Mouse (Mus musculus): ENCODE measurements around the gene Znrf1. TPM values are rescaled to one million over a fixed set of nuclear protein-coding genes. Genes with fewer than 3 reads are reported as not detected.

The Znrf1 gene
- polyA plus RNA-seq, 1 experiment from 2014 or later: 48.7 TPM

DNA sequence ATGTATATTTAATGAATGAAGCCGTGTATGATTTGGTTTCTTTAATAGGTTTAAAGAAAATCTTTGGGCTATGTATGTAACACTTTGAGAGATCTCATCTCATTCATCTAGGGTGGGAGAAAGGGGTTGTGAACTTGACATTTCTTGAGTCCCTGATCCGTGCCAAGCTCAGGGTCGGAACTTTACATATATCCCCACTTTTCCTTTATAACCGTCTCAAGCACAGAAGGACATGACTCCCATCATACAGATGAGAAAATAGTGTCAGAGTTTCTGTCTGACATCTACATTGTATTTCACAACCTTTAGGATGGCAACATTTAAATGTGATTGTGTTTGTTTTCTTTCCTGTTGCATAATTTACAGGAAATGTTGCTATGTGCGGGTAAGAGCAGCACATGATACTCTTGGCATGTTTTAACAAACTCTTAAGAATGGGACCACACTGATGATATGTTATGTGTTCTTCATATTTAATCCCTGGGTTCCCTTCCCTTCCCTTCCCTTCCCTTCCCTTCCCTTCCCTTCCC lies 26.4 kb downstream of the Znrf1 start:
- no peak overlapping the region for H3K27ac ChIP-seq (ENCODE audit: low read depth, low read length)
- no peaks in the 10 kb centered on the region for H3K9me3 ChIP-seq (ENCODE audit: control insufficient read depth, low read length)
- H3K4me3 ChIP-seq (ENCODE audit: low read depth, low read length): no peak overlapping the region
- H3K4me2 ChIP-seq (replicated peaks; ENCODE audit: low read depth, low read length): no peak overlapping the region
- H3K36me3 ChIP-seq (ENCODE audit: control insufficient read depth, insufficient read depth, low read length): no peaks in the 10 kb centered on the region
- DNase-seq (ENCODE audit: low spot score) (no peak), ATAC-seq (ENCODE audit: low FRiP score) (no peak)
- 95% methylated on average over 5 of the region's 5 CpGs for WGBS
- H3K9ac ChIP-seq (ENCODE audit: low read depth, low read length): no peak overlapping the region
- H3K4me1 ChIP-seq (replicated peaks; ENCODE audit: control insufficient read depth, insufficient read depth, low read length): no peaks in the 10 kb centered on the region
- no peaks in the 10 kb centered on the region for H3K27me3 ChIP-seq (ENCODE audit: control insufficient read depth, insufficient read depth, low read length)

DNA sequence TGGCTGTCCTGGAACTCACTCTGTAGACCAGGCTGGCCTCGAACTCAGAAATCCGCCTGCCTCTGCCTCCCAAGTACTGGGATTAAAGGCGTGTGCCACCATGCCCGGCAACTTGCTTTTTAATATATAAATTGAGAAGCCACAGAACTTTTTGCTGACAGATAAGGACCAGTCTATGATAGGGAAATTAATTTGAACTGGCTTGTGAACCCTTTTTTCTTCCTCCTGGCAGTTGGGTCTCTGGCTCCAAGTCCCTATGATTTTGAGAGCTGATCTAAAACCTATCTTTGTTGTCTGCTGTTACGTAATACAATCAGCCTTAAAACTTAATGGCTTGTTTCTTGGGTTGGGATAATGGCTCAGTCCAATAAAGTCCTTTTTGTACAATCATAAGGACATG lies 27.2 kb downstream of the Znrf1 start:
- Histone ChIP-seq H3K9ac (ENCODE audit: low read depth, low read length) (no peak overlapping the region), H3K27ac (ENCODE audit: low read depth, low read length) (no peak overlapping the region), H3K4me3 (ENCODE audit: low read depth, low read length) (no peak overlapping the region), H3K36me3 (ENCODE audit: control insufficient read depth, insufficient read depth, low read length) (no peaks in the 10 kb centered on the region), H3K4me1 (replicated peaks; ENCODE audit: control insufficient read depth, insufficient read depth, low read length) (no peaks in the 10 kb centered on the region), H3K27me3 (ENCODE audit: control insufficient read depth, insufficient read depth, low read length) (no peaks in the 10 kb centered on the region), H3K9me3 (ENCODE audit: control insufficient read depth, low read length) (no peaks in the 10 kb centered on the region), H3K4me2 (replicated peaks; ENCODE audit: low read depth, low read length) (no peak overlapping the region)
- DNase-seq (ENCODE audit: low spot score) (no peak), ATAC-seq (ENCODE audit: low FRiP score) (no peak)
- WGBS: 92% methylated on average over 4 of the region's 5 CpGs

DNA sequence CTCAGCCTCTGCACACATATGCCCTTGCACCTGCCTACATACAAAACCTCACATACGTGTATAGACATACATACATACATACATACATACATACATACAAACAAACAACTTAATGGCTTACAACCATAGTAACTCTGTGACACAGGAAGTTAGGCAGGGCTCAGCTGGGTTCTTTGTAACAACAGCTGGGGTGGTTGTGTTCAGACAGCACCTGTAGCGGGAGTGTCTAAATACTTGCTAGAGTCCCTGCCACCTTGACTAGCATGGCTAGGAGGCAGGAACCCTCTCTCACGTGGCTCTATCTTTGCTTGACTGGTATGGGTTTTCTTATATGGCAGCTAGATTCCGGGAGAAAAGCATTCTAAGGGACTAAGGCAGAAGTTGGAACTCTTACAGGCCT lies 27.8 kb downstream of the Znrf1 start:
- ATAC-seq (ENCODE audit: low FRiP score) (no peak), DNase-seq (ENCODE audit: low spot score) (no peak)
- Histone ChIP-seq H3K4me1 (replicated peaks; ENCODE audit: control insufficient read depth, insufficient read depth, low read length) (0 out of 2 replicates have a peak, but pooled peaks cover 2% of the 10 kb centered on the region), H3K4me2 (replicated peaks; ENCODE audit: low read depth, low read length) (no peak overlapping the region), H3K9ac (ENCODE audit: low read depth, low read length) (no peak overlapping the region), H3K9me3 (ENCODE audit: control insufficient read depth, low read length) (no peaks in the 10 kb centered on the region), H3K4me3 (ENCODE audit: low read depth, low read length) (no peak overlapping the region), H3K27me3 (ENCODE audit: control insufficient read depth, insufficient read depth, low read length) (no peaks in the 10 kb centered on the region), H3K27ac (ENCODE audit: low read depth, low read length) (no peak overlapping the region), H3K36me3 (ENCODE audit: control insufficient read depth, insufficient read depth, low read length) (no peaks in the 10 kb centered on the region)
- 90% methylated on average over 4 of the region's 4 CpGs for WGBS

DNA sequence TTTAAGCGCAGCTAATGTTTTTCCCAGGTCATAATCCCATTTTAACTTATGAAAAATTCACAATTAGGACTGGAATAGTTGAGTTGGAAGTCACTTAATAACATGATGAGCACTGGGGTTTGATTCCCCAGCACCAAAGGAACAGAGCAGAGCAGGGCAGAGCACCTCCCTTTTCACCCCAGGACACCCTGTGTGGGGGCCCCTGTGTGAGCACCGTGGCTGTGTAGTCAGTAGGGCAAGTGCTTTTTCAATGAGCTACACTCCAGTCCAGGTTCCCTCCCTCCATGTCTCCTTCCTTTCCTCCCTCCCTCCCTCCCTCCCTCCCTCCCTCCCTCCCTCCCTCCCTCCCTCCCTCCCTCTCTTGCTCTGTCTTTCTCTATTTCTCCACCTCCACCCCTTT lies 28.2 kb downstream of the Znrf1 start:
- H3K9ac ChIP-seq (ENCODE audit: low read depth, low read length): no peak overlapping the region
- ATAC-seq (ENCODE audit: low FRiP score) (no peak), DNase-seq (ENCODE audit: low spot score) (no peak)
- H3K27ac ChIP-seq (ENCODE audit: low read depth, low read length): no peak overlapping the region
- WGBS: 93% methylated on average over 2 of the region's 2 CpGs
- no peaks in the 10 kb centered on the region for H3K27me3 ChIP-seq (ENCODE audit: control insufficient read depth, insufficient read depth, low read length)
- H3K36me3 ChIP-seq (ENCODE audit: control insufficient read depth, insufficient read depth, low read length): no peaks in the 10 kb centered on the region
- no peaks in the 10 kb centered on the region for H3K9me3 ChIP-seq (ENCODE audit: control insufficient read depth, low read length)
- H3K4me2 ChIP-seq (replicated peaks; ENCODE audit: low read depth, low read length): no peak overlapping the region
- H3K4me1 ChIP-seq (replicated peaks; ENCODE audit: control insufficient read depth, insufficient read depth, low read length): 0 out of 2 replicates have a peak, but pooled peaks cover 2% of the 10 kb centered on the region
- no peak overlapping the region for H3K4me3 ChIP-seq (ENCODE audit: low read depth, low read length)

DNA sequence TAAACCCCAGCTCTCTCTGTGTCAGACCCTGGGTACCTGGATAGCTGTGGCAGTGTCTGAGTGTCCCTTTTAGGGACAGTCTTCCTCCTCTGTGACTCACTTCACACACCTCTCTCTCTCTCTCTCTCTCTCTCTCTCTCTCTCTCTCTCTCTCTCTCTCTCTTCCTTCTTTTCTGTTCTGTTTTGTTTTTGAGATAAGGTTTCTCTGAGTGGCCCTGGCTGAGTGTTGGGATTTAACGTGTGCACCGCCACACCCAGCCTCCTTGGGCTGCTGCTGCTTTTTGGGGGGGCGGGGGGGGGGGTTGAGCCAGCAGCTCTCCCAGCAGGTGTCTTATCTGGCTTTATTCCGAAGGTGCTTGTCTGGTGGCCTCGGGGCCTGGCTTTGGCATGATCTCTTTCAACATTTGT lies 29.9 kb downstream of the Znrf1 start:
- no peak overlapping the region for H3K4me2 ChIP-seq (replicated peaks; ENCODE audit: low read depth, low read length)
- no peak overlapping the region for H3K4me3 ChIP-seq (ENCODE audit: low read depth, low read length)
- H3K27ac ChIP-seq (ENCODE audit: low read depth, low read length): no peak overlapping the region
- H3K27me3 ChIP-seq (ENCODE audit: control insufficient read depth, insufficient read depth, low read length): no peaks in the 10 kb centered on the region
- DNase-seq (ENCODE audit: low spot score) (no peak), ATAC-seq (ENCODE audit: low FRiP score) (no peak)
- H3K36me3 ChIP-seq (ENCODE audit: control insufficient read depth, insufficient read depth, low read length): no peaks in the 10 kb centered on the region
- H3K9me3 ChIP-seq (ENCODE audit: control insufficient read depth, low read length): no peaks in the 10 kb centered on the region
- 44% methylated on average over 5 of the region's 5 CpGs for WGBS
- H3K4me1 ChIP-seq (replicated peaks; ENCODE audit: control insufficient read depth, insufficient read depth, low read length): 0 out of 2 replicates have a peak, but pooled peaks cover 4% of the 10 kb centered on the region
- no peak overlapping the region for H3K9ac ChIP-seq (ENCODE audit: low read depth, low read length)

DNA sequence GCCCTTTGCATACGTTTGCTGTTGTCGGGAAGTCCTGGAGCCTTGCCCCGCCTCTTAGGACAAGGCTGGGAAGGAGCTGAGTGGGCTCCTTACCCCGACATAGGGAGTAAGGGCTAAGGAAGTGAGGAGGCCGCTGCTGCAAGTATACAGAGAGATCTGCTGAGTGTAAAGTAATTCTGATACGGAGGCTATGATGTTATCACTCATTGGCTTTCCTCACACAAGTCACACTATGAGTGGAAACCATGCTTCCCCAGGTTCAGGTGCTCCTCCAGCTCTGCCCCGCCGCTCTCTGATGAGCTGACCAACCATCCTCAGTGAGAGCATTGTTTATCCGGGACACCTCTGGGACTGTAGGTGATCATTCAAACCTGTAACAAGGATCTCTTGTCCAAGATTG lies 30.4 kb downstream of the Znrf1 start:
- Histone ChIP-seq H3K27ac (ENCODE audit: low read depth, low read length) (no peak overlapping the region), H3K27me3 (ENCODE audit: control insufficient read depth, insufficient read depth, low read length) (no peaks in the 10 kb centered on the region), H3K4me1 (replicated peaks; ENCODE audit: control insufficient read depth, insufficient read depth, low read length) (0 out of 2 replicates have a peak, but pooled peaks cover 4% of the 10 kb centered on the region), H3K4me3 (ENCODE audit: low read depth, low read length) (no peak overlapping the region), H3K36me3 (ENCODE audit: control insufficient read depth, insufficient read depth, low read length) (no peaks in the 10 kb centered on the region), H3K9ac (ENCODE audit: low read depth, low read length) (no peak overlapping the region), H3K9me3 (ENCODE audit: control insufficient read depth, low read length) (no peaks in the 10 kb centered on the region), H3K4me2 (replicated peaks; ENCODE audit: low read depth, low read length) (no peak overlapping the region)
- 68% methylated on average over 9 of the region's 9 CpGs for WGBS
- ATAC-seq (ENCODE audit: low FRiP score): no peak
- no peak for DNase-seq (ENCODE audit: low spot score)

DNA sequence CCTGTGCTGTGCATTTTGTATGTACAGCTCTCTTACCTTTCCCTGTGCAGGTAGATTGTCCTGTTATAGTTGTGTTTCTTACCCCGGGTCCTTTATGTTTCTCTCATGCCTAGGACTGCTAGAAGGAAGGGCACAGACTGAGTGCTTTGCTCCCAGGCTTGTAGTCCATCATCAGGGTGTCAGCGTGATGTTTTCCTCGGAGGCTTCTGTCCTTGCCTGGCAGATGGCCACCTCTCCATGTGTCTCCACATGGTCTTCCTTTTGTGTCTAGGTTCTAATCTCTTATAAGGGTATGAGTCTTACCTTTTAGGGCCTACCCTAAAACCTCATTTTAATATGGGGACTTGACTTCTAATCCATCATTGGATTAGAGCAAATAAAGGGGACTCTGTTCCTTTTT lies 31.7 kb downstream of the Znrf1 start:
- Histone ChIP-seq H3K4me2 (replicated peaks; ENCODE audit: low read depth, low read length) (no peak overlapping the region), H3K36me3 (ENCODE audit: control insufficient read depth, insufficient read depth, low read length) (no peaks in the 10 kb centered on the region), H3K4me1 (replicated peaks; ENCODE audit: control insufficient read depth, insufficient read depth, low read length) (0 out of 2 replicates have a peak, but pooled peaks cover 4% of the 10 kb centered on the region), H3K9me3 (ENCODE audit: control insufficient read depth, low read length) (no peaks in the 10 kb centered on the region), H3K27ac (ENCODE audit: low read depth, low read length) (no peak overlapping the region), H3K4me3 (ENCODE audit: low read depth, low read length) (no peak overlapping the region), H3K27me3 (ENCODE audit: control insufficient read depth, insufficient read depth, low read length) (no peaks in the 10 kb centered on the region), H3K9ac (ENCODE audit: low read depth, low read length) (no peak overlapping the region)
- DNase-seq (ENCODE audit: low spot score) (no peak), ATAC-seq (ENCODE audit: low FRiP score) (no peak)
- 73% methylated on average over 3 of the region's 3 CpGs for WGBS

DNA sequence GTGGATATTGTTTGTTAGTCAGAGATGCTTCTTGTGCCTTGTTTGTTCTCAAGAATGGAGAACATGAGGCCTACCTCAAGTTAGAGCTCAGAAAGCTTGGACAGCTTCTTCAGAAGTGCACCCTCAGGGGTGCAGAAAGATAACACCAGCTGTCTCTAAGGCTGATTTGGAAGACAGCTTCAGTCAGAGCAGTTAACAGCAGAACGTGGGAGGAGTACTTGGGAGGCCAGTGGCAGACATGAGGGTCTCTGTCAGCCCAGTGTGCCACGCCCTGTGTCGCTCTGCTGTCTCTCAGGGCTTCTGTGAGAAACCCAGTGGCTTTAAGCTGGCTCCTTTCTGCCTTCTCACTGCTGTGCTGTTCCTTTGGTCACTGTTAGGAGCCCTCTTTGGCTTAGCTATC lies 32.1 kb downstream of the Znrf1 start:
- Histone ChIP-seq H3K4me3 (ENCODE audit: low read depth, low read length) (no peak overlapping the region), H3K9me3 (ENCODE audit: control insufficient read depth, low read length) (no peaks in the 10 kb centered on the region), H3K27me3 (ENCODE audit: control insufficient read depth, insufficient read depth, low read length) (no peaks in the 10 kb centered on the region), H3K36me3 (ENCODE audit: control insufficient read depth, insufficient read depth, low read length) (no peaks in the 10 kb centered on the region), H3K4me1 (replicated peaks; ENCODE audit: control insufficient read depth, insufficient read depth, low read length) (peaks cover 4% of the 10 kb centered on the region; the same call in 1 of the 2 replicates), H3K4me2 (replicated peaks; ENCODE audit: low read depth, low read length) (no peak overlapping the region), H3K9ac (ENCODE audit: low read depth, low read length) (no peak overlapping the region), H3K27ac (ENCODE audit: low read depth, low read length) (no peak overlapping the region)
- ATAC-seq (ENCODE audit: low FRiP score): no peak
- DNase-seq (ENCODE audit: low spot score): no peak
- 55% methylated on average over 3 of the region's 3 CpGs for WGBS

DNA sequence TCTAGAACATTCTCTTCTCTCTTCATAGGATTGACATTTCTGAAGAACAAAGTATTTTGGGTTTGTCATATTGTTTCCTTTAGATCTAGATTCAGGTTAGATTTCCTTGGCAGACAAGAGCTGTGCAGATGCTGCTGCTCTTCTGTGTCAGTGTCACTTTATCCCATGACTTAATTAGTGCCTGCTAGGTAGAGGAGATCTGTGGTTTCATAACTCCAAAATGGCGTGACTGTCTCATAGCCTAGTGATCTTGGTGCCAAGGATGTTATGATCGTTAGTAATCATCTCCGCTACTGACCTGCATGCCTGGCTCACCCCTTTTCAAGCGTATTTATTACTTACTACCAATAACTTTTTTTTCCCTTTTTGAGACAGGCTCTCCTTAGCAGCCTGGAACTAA lies 34.0 kb downstream of the Znrf1 start:
- no peak for DNase-seq (ENCODE audit: low spot score)
- Histone ChIP-seq H3K9ac (ENCODE audit: low read depth, low read length) (no peak overlapping the region), H3K4me3 (ENCODE audit: low read depth, low read length) (no peak overlapping the region), H3K4me1 (replicated peaks; ENCODE audit: control insufficient read depth, insufficient read depth, low read length) (peaks cover 4% of the 10 kb centered on the region; the same call in 1 of the 2 replicates), H3K36me3 (ENCODE audit: control insufficient read depth, insufficient read depth, low read length) (no peaks in the 10 kb centered on the region), H3K27ac (ENCODE audit: low read depth, low read length) (no peak overlapping the region), H3K4me2 (replicated peaks; ENCODE audit: low read depth, low read length) (no peak overlapping the region), H3K27me3 (ENCODE audit: control insufficient read depth, insufficient read depth, low read length) (no peaks in the 10 kb centered on the region), H3K9me3 (ENCODE audit: control insufficient read depth, low read length) (no peaks in the 10 kb centered on the region)
- 85% methylated on average over 4 of the region's 4 CpGs for WGBS
- ATAC-seq (ENCODE audit: low FRiP score): no peak
